Mouse (Mus musculus) forebrain, embryonic 11.5 days (tissue): ENCODE data around the gene Mmel1. TPM values are rescaled to one million over a fixed set of nuclear protein-coding genes. Genes with fewer than 3 reads are reported as not detected.

ENCODE experiments used
- ATAC-seq: fragments of 200-750 bp; cut with Nextera tagmentation; replicated peaks from 2 replicates; pipeline ENCODE4 v1.8.0; 2017; ENCODE audit warnings: moderate TSS enrichment; ENCODE audit not compliant: low FRiP score
- DNase-seq: peaks from one replicate; pipeline ENCODE4 v3.0.0-alpha.2; 2017; ENCODE audit warnings: low spot score
- H3K27ac ChIP-seq: fragments of 300-500 bp; sonication (generic); 2 replicates; pipeline ENCODE4 v1.5.1; 2014; ENCODE audit warnings: low read depth, low read length
- H3K27me3 ChIP-seq: fragments of 300-500 bp; sonication (generic); 2 replicates; pipeline ENCODE4 v1.6.1; 2014; ENCODE audit warnings: mild to moderate bottlenecking, low read length, mixed read lengths; ENCODE audit not compliant: control insufficient read depth, insufficient read depth
- H3K36me3 ChIP-seq: fragments of 300-500 bp; sonication (generic); 2 replicates; pipeline ENCODE4 v1.6.1; 2014; ENCODE audit warnings: mild to moderate bottlenecking, low read length, moderate library complexity, mixed read lengths; ENCODE audit not compliant: control insufficient read depth, insufficient read depth
- H3K4me1 ChIP-seq: fragments of 300-500 bp; sonication (generic); replicated peaks from 2 replicates; pipeline ENCODE4 v1.6.1; 2014; ENCODE audit warnings: low read length, mixed read lengths; ENCODE audit not compliant: control insufficient read depth, insufficient read depth
- H3K4me2 ChIP-seq: fragments of 300-500 bp; sonication (generic); 2 replicates; pipeline ENCODE4 v1.6.1; 2014; ENCODE audit warnings: low read depth, mild to moderate bottlenecking, low read length, moderate library complexity, mixed read lengths; ENCODE audit not compliant: severe bottlenecking
- H3K4me3 ChIP-seq: fragments of 300-500 bp; sonication (generic); 2 replicates; pipeline ENCODE4 v1.5.1; 2014; ENCODE audit warnings: low read depth, low read length
- H3K9ac ChIP-seq: fragments of 300-500 bp; sonication (generic); 2 replicates; pipeline ENCODE4 v1.6.1; 2014; ENCODE audit warnings: low read length
- H3K9me3 ChIP-seq: fragments of 300-500 bp; sonication (generic); 2 replicates; pipeline ENCODE4 v1.6.1; 2016; ENCODE audit warnings: low read length, mixed read lengths; ENCODE audit not compliant: control insufficient read depth
- WGBS: fragments of 180-500 bp; shearing (Covaris S2); extraction: QIAGEN DNeasy Blood & Tissue Kit; methylation state at CpG from one replicate; pipeline ENCODE4 v1.1.7; 2014; 5-methylcytosine and 5-hydroxymethylcytosine counted together
- polyA plus RNA-seq: library from polyadenylated mRNA; unstranded; fragments of >200 nt; fragmentation: Nextera tagmentation; extraction: Ambion mirVana; gene quantifications from 2 replicates; pipeline ENCODE4 v1.2.1, GENCODE M21; 2014

The Mmel1 gene
- polyA plus RNA-seq, 1 experiment from 2014 or later, result 0.21 TPM

DNA sequence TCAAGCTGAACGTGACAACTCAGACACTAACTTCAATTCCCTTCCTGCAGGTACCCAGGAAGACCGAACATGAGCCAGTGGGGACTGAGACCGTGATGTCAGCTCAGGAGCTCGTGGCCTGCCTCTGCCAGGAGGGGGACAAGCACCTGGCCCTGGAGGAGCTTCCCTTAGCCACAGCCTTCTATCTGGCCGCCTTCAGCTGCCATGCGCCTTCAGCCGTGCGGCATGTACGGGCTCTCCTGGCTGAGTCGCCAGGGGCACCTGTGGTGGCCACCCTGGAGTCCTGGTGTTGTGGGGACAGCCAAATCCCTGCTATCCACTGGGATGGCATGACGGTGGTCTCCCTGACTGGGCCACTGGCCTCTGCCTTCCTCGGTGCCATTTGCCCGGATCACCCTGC is 30.6 kb upstream of the Mmel1 start:
- no peaks in the 10 kb centered on the region for H3K9me3 ChIP-seq
- H3K9ac ChIP-seq, result no peak overlapping the region
- peaks cover 25% of the 10 kb centered on the region for H3K27me3 ChIP-seq
- H3K36me3 ChIP-seq, result no peaks in the 10 kb centered on the region
- ATAC-seq (no peak), DNase-seq (no peak)
- no peaks in the 10 kb centered on the region for H3K4me1 ChIP-seq
- WGBS, result 86% methylated on average over 13 of the region's 13 CpGs
- H3K4me3 ChIP-seq, result no peak overlapping the region
- H3K27ac ChIP-seq, result no peak overlapping the region
- no peak overlapping the region for H3K4me2 ChIP-seq

GRCm38 (mm10) chr4:154839406-154839805 is 30.0 kb upstream of the Mmel1 start:
- H3K9me3 ChIP-seq, result no peaks in the 10 kb centered on the region
- DNase-seq (peak; percentile 53), ATAC-seq (no peak)
- no peak overlapping the region for H3K4me3 ChIP-seq
- H3K9ac ChIP-seq, result no peak overlapping the region
- no peak overlapping the region for H3K27ac ChIP-seq
- H3K4me1 ChIP-seq, result no peaks in the 10 kb centered on the region
- WGBS, result 47% methylated on average over 11 of the region's 11 CpGs
- H3K27me3 ChIP-seq, result peaks cover 24% of the 10 kb centered on the region
- no peak overlapping the region for H3K4me2 ChIP-seq
- no peaks in the 10 kb centered on the region for H3K36me3 ChIP-seq

- Histone ChIP-seq H3K4me3 (no peak overlapping the region), H3K36me3 (no peaks in the 10 kb centered on the region), H3K9me3 (no peaks in the 10 kb centered on the region), H3K4me2 (no peak overlapping the region), H3K27ac (no peak overlapping the region), H3K4me1 (peaks cover 7% of the 10 kb centered on the region), H3K27me3 (peaks cover 23% of the 10 kb centered on the region), H3K9ac (no peak overlapping the region)
- ATAC-seq (no peak), DNase-seq (no peak)
- WGBS, result 93% methylated on average over 1 of the region's 1 CpGs
These were observed 16.7 kb upstream of the Mmel1 start for GRCm38 (mm10) chr4:154852696-154853095.

DNA sequence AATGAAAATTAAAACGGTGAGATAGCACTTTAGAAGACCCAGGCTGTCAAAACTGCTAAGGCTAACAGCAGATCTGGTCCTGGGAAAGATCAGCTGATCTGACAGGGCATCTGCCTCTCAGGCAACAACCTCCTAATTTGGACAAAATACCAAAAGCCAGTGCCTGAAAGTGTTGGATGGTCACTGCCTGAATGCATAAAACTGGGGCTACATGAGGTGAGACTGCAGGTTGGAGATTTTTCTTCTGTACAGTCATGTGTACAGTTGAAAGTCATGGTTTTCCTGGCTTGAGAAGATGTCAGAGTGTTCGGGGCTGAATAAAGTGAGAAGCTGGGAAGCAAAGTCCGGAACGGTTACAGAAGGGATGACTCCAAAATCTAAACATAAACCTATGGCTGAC is 15.5 kb upstream of the Mmel1 start:
- DNase-seq, result no peak
- no peak overlapping the region for H3K9ac ChIP-seq
- no peaks in the 10 kb centered on the region for H3K9me3 ChIP-seq
- no peak overlapping the region for H3K4me3 ChIP-seq
- no peak overlapping the region for H3K4me2 ChIP-seq
- no peaks in the 10 kb centered on the region for H3K36me3 ChIP-seq
- H3K4me1 ChIP-seq, result peaks cover 7% of the 10 kb centered on the region
- peaks cover 23% of the 10 kb centered on the region for H3K27me3 ChIP-seq
- 81% methylated on average over 4 of the region's 4 CpGs for WGBS
- no peak for ATAC-seq
- H3K27ac ChIP-seq, result no peak overlapping the region

DNA sequence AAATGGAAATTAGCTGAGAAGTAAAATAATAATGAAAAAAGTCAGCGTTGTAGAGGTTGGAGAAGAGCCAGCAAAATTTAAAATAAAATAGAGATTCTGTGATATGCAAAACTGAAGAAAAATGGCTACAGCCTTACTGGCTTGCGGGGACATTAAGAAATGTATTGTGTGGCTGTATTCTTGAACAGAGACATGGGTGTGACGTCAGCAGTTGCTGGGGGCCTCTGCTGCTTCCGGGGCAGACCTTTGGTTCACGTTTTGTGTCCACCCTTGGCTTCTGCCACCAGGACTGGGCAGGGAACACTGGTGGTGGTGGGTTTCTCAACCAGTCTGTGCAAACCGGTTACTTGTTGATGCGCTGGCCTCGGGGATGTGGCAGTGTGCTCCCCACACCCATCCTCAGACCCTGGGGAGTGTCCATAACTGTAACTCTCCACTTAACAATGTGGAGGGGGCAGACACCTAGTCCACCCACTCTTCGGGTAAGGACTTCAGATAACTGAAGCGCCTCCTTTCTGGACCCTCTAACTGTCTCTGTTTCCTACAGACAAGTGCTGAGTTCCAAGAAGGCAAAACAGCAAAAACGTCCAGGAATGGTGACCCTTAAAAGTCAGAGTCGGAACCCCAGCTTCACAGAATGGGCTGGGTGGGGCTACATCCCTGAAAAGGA is 14.6 kb upstream of the Mmel1 start:
- Histone ChIP-seq H3K9me3 (no peaks in the 10 kb centered on the region), H3K4me1 (peaks cover 7% of the 10 kb centered on the region), H3K36me3 (no peaks in the 10 kb centered on the region), H3K27ac (no peak overlapping the region), H3K27me3 (peaks cover 25% of the 10 kb centered on the region), H3K4me3 (no peak overlapping the region), H3K9ac (no peak overlapping the region), H3K4me2 (no peak overlapping the region)
- DNase-seq (no peak), ATAC-seq (no peak)
- 63% methylated on average over 12 of the region's 12 CpGs for WGBS

DNA sequence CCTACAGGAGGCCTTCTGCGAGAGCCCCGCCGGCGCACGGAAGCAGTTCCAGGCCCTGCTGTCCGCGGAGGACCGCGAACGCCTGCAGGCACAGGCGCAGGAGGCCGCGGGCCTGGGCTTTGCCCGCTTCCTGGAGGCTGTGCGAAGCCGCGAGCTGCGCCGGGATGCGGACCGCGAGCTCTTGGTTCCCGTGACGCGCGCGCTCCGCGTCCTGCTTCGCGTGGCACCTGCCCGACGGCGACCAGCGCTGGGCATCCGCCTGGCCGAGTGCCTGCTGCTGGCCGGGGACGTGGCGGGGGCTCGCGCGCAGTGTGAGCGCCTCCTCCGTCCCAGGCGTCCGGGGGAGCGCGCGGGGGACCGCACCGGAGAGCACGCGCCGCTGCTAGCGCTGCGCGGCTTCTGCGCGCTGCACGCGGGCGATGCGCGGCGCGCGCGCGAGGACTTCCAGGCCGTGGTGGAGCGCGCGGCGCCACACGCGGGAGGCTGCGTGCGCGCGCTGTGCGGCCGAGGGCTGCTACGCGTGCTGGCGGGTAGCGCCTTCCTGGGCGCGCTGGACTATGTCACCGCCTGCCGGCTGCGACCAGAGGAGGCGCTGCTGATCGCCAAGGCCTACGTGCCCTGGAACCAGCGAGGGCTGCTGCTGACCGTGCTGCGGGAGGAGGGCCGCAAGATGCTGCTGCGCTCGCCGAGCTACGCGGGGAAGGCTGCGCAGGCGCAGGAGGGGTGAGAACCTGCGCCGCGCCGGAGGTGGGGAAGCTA is 13.5 kb upstream of the Mmel1 start:
- Histone ChIP-seq H3K36me3 (no peaks in the 10 kb centered on the region), H3K27ac (no peak overlapping the region), H3K4me3 (peak overlapping the region; percentile 46), H3K9ac (peak overlapping the region; percentile 64), H3K9me3 (no peaks in the 10 kb centered on the region), H3K27me3 (peaks cover 25% of the 10 kb centered on the region), H3K4me1 (peaks cover 7% of the 10 kb centered on the region), H3K4me2 (peak overlapping the region; percentile 84)
- DNase-seq (peak; percentile 95), ATAC-seq (peak; percentile 93)
- under 1% methylated on average over 92 of the region's 110 CpGs for WGBS

DNA sequence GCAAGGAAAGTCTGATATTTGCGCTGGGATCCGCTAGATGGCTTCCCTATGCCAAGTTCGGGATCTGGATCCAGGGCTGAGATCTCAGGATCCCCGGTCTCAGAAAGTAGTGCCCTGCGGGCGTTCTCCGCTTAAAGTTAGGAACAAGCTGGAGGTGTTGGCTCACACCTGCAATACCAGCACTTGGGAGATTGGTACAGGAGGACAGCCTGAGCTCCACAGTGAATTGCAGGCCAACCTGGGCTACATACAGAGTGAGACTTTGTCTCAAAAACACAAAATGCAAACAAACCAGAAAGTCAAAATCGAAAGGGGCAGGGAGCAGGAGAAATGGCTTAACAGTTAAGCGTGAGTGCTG is 12.9 kb upstream of the Mmel1 start:
- H3K27ac ChIP-seq, result no peak overlapping the region
- peaks cover 7% of the 10 kb centered on the region for H3K4me1 ChIP-seq
- H3K9ac ChIP-seq, result peak overlapping the region; percentile 64
- peak overlapping the region; percentile 46 for H3K4me3 ChIP-seq
- no peaks in the 10 kb centered on the region for H3K36me3 ChIP-seq
- H3K4me2 ChIP-seq, result peak overlapping the region; percentile 84
- peaks cover 25% of the 10 kb centered on the region for H3K27me3 ChIP-seq
- ATAC-seq (peak; percentile 48), DNase-seq (no peak)
- WGBS, result 18% methylated on average over 9 of the region's 9 CpGs
- no peaks in the 10 kb centered on the region for H3K9me3 ChIP-seq

GRCm38 (mm10) chr4:154856882-154857281 is 12.5 kb upstream of the Mmel1 start:
- Histone ChIP-seq H3K4me2 (peak overlapping the region; percentile 84; the same call in 1 of the 2 replicates), H3K4me1 (peaks cover 7% of the 10 kb centered on the region)

More at GRCm38 (mm10) chr4:154856882-154857281, 12.5 kb upstream of the Mmel1 start:
- WGBS, result 86% methylated on average over 7 of the region's 7 CpGs
- DNase-seq (no peak), ATAC-seq (no peak)
- Histone ChIP-seq H3K27me3 (peaks cover 25% of the 10 kb centered on the region), H3K9ac (no peak overlapping the region), H3K4me3 (no peak overlapping the region), H3K36me3 (no peaks in the 10 kb centered on the region), H3K27ac (no peak overlapping the region), H3K9me3 (no peaks in the 10 kb centered on the region)
